Mouse (Mus musculus): ENCODE results near the gene Ramp1.

The Ramp1 gene

GRCm38 (mm10) chr1:91241249-91241648 lies 61.6 kb downstream of the Ramp1 start:
- no peak for DNase-seq

DNA sequence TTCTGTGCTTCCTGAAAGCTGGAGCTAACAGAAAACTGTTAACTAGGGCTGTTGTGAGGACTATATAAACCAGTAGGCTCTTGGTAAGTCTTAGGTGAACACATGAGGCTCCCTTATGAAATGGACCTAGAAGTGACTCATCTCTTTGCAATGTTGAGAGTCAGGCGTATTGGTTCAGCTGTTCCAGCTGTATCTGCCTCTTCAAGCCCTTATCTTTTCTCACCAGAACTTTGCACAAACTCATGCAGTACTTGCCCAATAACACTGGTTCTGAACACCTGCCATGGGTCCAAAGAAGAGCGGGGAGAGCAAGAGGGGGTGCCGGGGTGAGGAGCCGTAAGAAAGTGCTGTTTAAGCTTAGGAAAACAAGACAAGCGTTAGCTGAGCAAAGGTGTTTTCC lies 68.6 kb downstream of the Ramp1 start:
- DNase-seq, result no peak

DNA sequence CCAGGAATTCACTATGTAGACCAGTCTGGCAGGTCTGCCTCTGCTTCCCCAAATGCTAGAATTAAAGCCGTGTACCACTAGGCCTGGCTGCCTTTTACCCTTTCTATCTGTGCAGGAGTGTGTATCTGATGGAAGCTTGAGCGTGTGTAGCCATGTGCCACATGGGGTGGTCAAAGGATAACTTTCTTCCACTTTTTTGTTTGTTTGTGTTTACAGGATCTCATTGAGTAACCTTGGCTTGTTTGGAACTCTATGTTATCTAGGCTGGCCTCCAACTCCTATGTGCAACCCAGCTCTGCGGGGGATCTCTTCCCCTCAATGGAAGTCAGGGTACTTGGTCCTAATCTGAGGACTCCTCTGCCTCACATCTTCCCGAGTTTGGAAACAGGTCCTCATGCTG lies 69.3 kb downstream of the Ramp1 start:
- DNase-seq, result no peak

GRCm38 (mm10) chr1:91249564-91250414 lies 70.2 kb downstream of the Ramp1 start, which contains the start of gene Ube2f:
Gene Ube2f (plus strand): TSS chr1:91250304.
- DNase-seq, result peak; percentile 78 to 87

DNA sequence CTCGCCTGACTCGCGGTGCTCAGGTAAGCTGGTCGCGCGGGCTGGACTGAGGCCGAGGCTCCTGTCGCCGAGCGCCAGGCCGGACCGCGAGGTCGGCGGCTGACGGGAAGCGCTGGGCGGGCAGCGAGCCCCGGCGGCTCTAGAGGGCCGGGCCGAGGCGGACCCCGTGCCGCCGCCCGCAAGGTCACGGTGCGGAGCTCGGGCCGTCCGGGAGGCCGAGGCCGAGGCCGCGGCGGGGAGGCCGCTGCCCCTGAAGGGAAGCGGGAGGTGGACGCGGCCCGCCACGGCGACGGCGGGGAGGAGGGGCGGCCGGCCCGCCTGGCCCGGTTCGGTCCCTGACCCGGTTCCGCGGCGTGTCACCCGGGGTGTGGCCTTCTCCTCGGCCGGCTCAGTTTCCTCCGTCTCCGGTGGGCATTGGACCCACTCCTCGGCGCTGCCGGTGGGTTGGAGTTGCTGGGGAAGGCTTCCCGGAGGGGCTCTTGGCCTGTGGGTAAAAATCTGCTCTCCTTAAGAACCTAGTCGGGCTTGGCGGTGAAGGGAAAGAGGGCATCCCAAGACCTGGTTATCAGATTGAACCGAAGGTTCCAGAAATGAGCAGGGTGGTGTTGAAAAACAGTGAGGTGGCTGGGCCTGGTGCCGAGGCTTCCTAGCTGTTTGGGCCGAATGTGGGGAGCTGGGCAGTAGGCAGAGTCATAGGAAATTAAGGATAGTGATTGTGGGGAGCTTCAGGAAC lies 71.0 kb downstream of the Ramp1 start:
- peak; percentile 22 to 33 for DNase-seq

- no peak for DNase-seq
These were observed 71.6 kb downstream of the Ramp1 start for GRCm38 (mm10) chr1:91251148-91251650.

DNA sequence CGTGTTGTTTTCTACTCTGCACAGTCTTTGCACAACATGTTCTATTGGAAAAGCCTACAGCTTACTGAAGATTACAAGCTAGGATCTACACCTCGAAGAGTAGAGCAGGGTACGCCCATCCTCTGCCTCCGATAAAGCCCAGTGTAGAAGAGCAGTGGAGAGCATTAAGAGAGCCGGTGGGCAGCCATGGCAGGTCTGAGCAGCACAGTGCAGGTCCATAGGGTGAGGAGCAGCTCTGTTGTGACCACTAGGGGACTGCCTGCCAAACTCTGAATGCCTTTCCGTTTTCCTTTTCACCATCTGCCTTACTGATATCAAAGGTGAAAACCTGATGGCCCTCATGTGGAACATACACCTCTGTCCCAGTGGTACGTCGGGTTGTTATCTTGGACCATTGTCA lies 72.3 kb downstream of the Ramp1 start:
- DNase-seq, result no peak

DNA sequence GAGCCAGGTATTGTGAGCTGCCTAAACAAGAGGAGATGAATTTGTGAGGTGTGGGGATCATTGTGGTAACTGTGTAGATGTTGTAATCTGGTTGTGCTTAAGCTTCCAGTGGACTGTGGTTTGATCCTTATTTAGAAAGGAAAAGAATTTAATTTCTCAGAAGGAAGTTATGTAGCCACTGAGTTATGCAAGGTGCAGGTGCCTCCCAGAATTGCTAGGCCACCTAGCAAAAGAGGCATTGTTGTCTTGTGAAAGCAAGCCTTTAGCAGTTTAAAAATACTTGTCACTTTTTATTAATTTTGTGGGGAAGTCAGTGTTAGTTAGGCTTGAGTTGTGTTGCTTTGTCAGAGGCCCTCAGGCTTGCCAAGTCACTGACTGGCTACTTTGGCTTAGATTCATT lies 78.3 kb downstream of the Ramp1 start:
- DNase-seq, result no peak

GRCm38 (mm10) chr1:91259794-91260193 lies 80.2 kb downstream of the Ramp1 start:
- DNase-seq, result no peak

- DNase-seq, result no peak
These were observed 82.9 kb downstream of the Ramp1 start for GRCm38 (mm10) chr1:91262508-91262907.

DNA sequence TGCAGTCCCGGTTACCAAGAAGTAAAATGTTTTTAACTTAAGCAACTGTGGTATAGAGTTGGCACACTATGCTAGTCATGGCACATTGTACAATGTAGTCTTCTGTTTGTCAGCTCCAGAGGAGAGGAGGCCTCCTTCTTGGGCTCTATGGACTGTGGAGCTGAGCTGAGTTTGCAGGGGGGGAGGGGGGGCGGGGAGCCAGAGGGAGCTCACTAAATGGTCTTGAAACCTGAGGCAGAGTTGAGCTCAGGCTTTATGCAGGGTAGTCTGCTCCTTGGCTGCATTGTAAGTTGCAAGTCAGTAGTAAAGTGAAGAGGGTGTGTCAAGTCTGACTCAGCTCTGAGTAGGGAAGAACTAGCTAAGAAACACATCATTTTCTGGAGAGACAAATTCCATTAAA lies 92.6 kb downstream of the Ramp1 start:
- no peak for DNase-seq

All from thymus, adult 18-20 months (tissue).